Mouse (Mus musculus) neural tube, embryonic 11.5 days (tissue): ENCODE measurements around the gene Mnt. TPM values are rescaled to one million over a fixed set of nuclear protein-coding genes. Genes with fewer than 3 reads are reported as not detected.

Experiments
- microRNA-seq: library from miRNA; unstranded; fragments of <30 nt; microRNA quantifications from one replicate; pipeline ENCODE4, GENCODE M21; 2016
- polyA plus RNA-seq: library from polyadenylated mRNA; unstranded; fragments of >200 nt; fragmentation: Nextera tagmentation; extraction: Ambion mirVana; gene quantifications from 2 replicates; pipeline ENCODE4 v1.2.1, GENCODE M21; 2014

The Mnt gene
- polyA plus RNA-seq, 1 experiment from 2014 or later, result 6.9 TPM

Small RNAs within 50 kb of the gene (microRNA-seq; reads per million reads assigned to microRNA genes)
- not detected for gene Mir6926

Other genes starting within 250 kb of the Mnt start
- 2.7 and 3.3 TPM in 2 replicates for gene Rap1gap2, start 220.0 kb upstream of the Mnt start, polyA plus RNA-seq
- 1.9 TPM in 2 replicates for gene Ccdc92b, start 211.3 kb upstream of the Mnt start, polyA plus RNA-seq
- gene Cluh, start 181.4 kb upstream of the Mnt start, polyA plus RNA-seq, result 15.6 and 15.8 TPM in 2 replicates
- 95.3 and 107 TPM in 2 replicates for gene Pafah1b1, start 106.2 kb upstream of the Mnt start, polyA plus RNA-seq
- gene Mettl16, start 60.1 kb upstream of the Mnt start, polyA plus RNA-seq, result 43.6 and 47.6 TPM in 2 replicates
- 7.9 and 8.1 TPM in 2 replicates for gene Sgsm2, start 66.1 kb downstream of the Mnt start, polyA plus RNA-seq
- gene Tsr1, start 67.2 kb downstream of the Mnt start, polyA plus RNA-seq, result 49.6 and 50.0 TPM in 2 replicates
- gene Smg6, start 94.9 kb downstream of the Mnt start, polyA plus RNA-seq, result 17.1 and 17.4 TPM in 2 replicates
- 29.4 and 34.3 TPM in 2 replicates for gene Srr, start 95.0 kb downstream of the Mnt start, polyA plus RNA-seq